Comparison of ENCODE assay signal across 8 mouse cellular contexts in the genomic region with DNA sequence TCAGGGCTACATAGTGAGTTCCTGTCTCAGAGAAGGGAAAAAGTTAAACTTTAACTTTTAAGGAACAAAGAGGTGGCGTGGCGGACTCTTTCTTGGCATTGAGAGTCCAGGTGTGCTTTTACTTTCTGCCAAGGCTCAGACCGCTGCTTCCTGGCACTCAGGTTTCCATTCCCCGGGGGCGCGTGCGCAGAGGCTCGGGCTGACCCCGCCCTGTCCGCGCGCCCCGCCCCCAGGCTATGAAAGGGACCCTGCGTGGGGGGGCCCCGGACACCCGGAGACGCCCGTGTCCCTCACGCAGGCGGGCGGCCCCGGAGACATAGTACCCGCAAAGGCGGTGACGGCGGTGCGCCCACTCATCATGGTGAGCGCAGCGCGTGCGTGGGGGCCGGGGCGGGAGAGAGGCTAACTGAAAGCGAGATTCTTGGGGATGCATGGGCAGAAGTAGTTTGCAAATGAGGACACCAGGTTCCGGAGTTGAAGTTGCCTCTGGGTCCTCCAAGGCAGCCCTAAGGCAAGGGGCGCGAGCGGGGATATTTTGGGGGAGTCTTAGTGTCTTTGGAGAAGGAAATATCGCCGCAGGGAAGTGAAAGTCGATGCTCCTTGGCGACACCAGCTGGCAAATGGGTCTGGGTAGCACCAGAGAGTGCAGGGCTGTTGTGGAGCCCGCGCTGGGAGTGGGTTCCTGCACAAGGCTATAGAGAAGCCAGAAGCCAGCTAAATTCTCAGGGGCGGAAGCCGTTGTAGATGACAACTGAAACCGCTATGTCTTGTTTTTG. TPM values are rescaled to one million over a fixed set of nuclear protein-coding genes. Genes with fewer than 3 reads are reported as not detected.
DNase-seq lines count a peak whose midpoint lies in the region; ATAC-seq and TF ChIP-seq lines count a peak whose summit lies in the region.

A gene (plus strand): TSS at position 197 of the 776 bp plus-strand sequence.

- peak; percentile 61 for ATAC-seq in CD4-positive, CD25-positive, alpha-beta regulatory T cell, adult 4 months
- ATAC-seq in forebrain, embryonic 12.5 days (ENCODE audit: low FRiP score), result peak; percentile 64
- peak; percentile 87 for ATAC-seq in heart, postnatal 0 days (ENCODE audit: insufficient read depth, low read depth)
- peak; percentile 57 for ATAC-seq in liver, embryonic 15.5 days (ENCODE audit: insufficient read depth)
- ATAC-seq in neural tube, embryonic 11.5 days (ENCODE audit: insufficient read depth, low FRiP score, low TSS enrichment), result no peak
- ATAC-seq in stomach, postnatal 0 days (ENCODE audit: low FRiP score, low TSS enrichment), result peak; percentile 83

- TF ChIP-seq CTCF in heart, postnatal 0 days (IDR thresholded peaks at IDR 0.05; ENCODE audit: low read depth), result no peak
- TF ChIP-seq CTCF in stomach, postnatal 0 days (IDR thresholded peaks at IDR 0.05; ENCODE audit: low read depth), result peak; percentile 40

- WGBS in forebrain, embryonic 12.5 days, result 3% methylated on average over 47 of the region's 47 CpGs
- 2% methylated on average over 46 of the region's 47 CpGs for WGBS in heart, postnatal 0 days
- 1% methylated on average over 47 of the region's 47 CpGs for WGBS in liver, embryonic 15.5 days (ENCODE audit: insufficient replicate concordance)
- WGBS in neural tube, embryonic 11.5 days, result 1% methylated on average over 47 of the region's 47 CpGs
- WGBS in stomach, postnatal 0 days, result under 1% methylated on average over 47 of the region's 47 CpGs

- peak within 1 kb of the TSS; percentile 77 for H3K27ac ChIP-seq in brown adipose tissue, adult 24 weeks (replicated peaks; ENCODE audit: low read depth, low read length)
- H3K27ac ChIP-seq in forebrain, embryonic 12.5 days, result 0 out of 2 replicates have a peak within 1 kb of the TSS, but pooled peaks have one; percentile 50
- H3K27ac ChIP-seq in heart, postnatal 0 days (ENCODE audit: low read depth), result peak within 1 kb of the TSS; percentile 47
- H3K27ac ChIP-seq in liver, embryonic 15.5 days (replicated peaks), result peak within 1 kb of the TSS; percentile 42; the same call in 1 of the 2 replicates
- H3K27ac ChIP-seq in neural tube, embryonic 11.5 days (ENCODE audit: low read depth, low read length), result no peak within 1 kb of the TSS
- peak within 1 kb of the TSS; percentile 69 for H3K27ac ChIP-seq in stomach, postnatal 0 days (replicated peaks)

- H3K9ac ChIP-seq in forebrain, embryonic 12.5 days, result peak within 1 kb of the TSS; percentile 71
- peak within 1 kb of the TSS; percentile 66 for H3K9ac ChIP-seq in heart, postnatal 0 days (replicated peaks; ENCODE audit: low read depth, low read length)
- peak within 1 kb of the TSS; percentile 45 for H3K9ac ChIP-seq in liver, embryonic 15.5 days
- peak within 1 kb of the TSS; percentile 54 for H3K9ac ChIP-seq in neural tube, embryonic 11.5 days (ENCODE audit: low read length)
- peak within 1 kb of the TSS; percentile 58 for H3K9ac ChIP-seq in stomach, postnatal 0 days (ENCODE audit: low read length)

- H3K9me3 ChIP-seq in forebrain, embryonic 12.5 days, result no peaks in the 10 kb centered on the region
- H3K9me3 ChIP-seq in heart, postnatal 0 days (replicated peaks; ENCODE audit: control insufficient read depth, low read length), result no peaks in the 10 kb centered on the region
- no peaks in the 10 kb centered on the region for H3K9me3 ChIP-seq in liver, embryonic 15.5 days (replicated peaks)
- no peaks in the 10 kb centered on the region for H3K9me3 ChIP-seq in neural tube, embryonic 11.5 days (ENCODE audit: control insufficient read depth, low read length)
- no peaks in the 10 kb centered on the region for H3K9me3 ChIP-seq in stomach, postnatal 0 days (ENCODE audit: control insufficient read depth, low read length)

- peaks cover 20% of the 10 kb centered on the region for H3K36me3 ChIP-seq in forebrain, embryonic 12.5 days (replicated peaks)
- 0 out of 2 replicates have a peak, but pooled peaks cover 4% of the 10 kb centered on the region for H3K36me3 ChIP-seq in heart, postnatal 0 days (replicated peaks; ENCODE audit: control insufficient read depth, insufficient read depth, low read length)
- peaks cover 11% of the 10 kb centered on the region; the same call in 1 of the 2 replicates for H3K36me3 ChIP-seq in liver, embryonic 15.5 days (replicated peaks)
- peaks cover 2% of the 10 kb centered on the region; the same call in 1 of the 2 replicates for H3K36me3 ChIP-seq in neural tube, embryonic 11.5 days (ENCODE audit: control insufficient read depth, insufficient read depth, low read length)
- no peaks in the 10 kb centered on the region for H3K36me3 ChIP-seq in stomach, postnatal 0 days (ENCODE audit: control insufficient read depth, insufficient read depth, low read length)

- peak within 1 kb of the TSS; percentile 83 for H3K4me2 ChIP-seq in forebrain, embryonic 12.5 days
- peak within 1 kb of the TSS; percentile 86 for H3K4me2 ChIP-seq in heart, postnatal 0 days (ENCODE audit: low read depth, low read length)
- H3K4me2 ChIP-seq in liver, embryonic 15.5 days, result peak within 1 kb of the TSS; percentile 80
- peak within 1 kb of the TSS; percentile 58 for H3K4me2 ChIP-seq in neural tube, embryonic 11.5 days (ENCODE audit: low read depth)
- H3K4me2 ChIP-seq in stomach, postnatal 0 days (replicated peaks; ENCODE audit: low read depth), result peak within 1 kb of the TSS; percentile 67

- peak within 1 kb of the TSS; percentile 96 for H3K4me3 ChIP-seq in brown adipose tissue, adult 24 weeks (ENCODE audit: insufficient read depth, low read depth, low read length)
- peak within 1 kb of the TSS; percentile 69 for H3K4me3 ChIP-seq in forebrain, embryonic 12.5 days (replicated peaks)
- H3K4me3 ChIP-seq in heart, postnatal 0 days (ENCODE audit: low read depth, low read length), result peak within 1 kb of the TSS; percentile 70
- peak within 1 kb of the TSS; percentile 68 for H3K4me3 ChIP-seq in liver, embryonic 15.5 days (replicated peaks)
- peak within 1 kb of the TSS; percentile 53 for H3K4me3 ChIP-seq in neural tube, embryonic 11.5 days (ENCODE audit: low read depth, low read length)
- H3K4me3 ChIP-seq in stomach, postnatal 0 days (ENCODE audit: low read depth, low read length), result peak within 1 kb of the TSS; percentile 56

- no peaks in the 10 kb centered on the region; the same call in 1 of the 2 replicates for H3K4me1 ChIP-seq in brown adipose tissue, adult 24 weeks (ENCODE audit: control insufficient read depth, insufficient read depth, insufficient read length, low read length)
- H3K4me1 ChIP-seq in forebrain, embryonic 12.5 days, result peaks cover 27% of the 10 kb centered on the region
- peaks cover 16% of the 10 kb centered on the region for H3K4me1 ChIP-seq in heart, postnatal 0 days (ENCODE audit: control insufficient read depth, insufficient read depth)
- peaks cover 34% of the 10 kb centered on the region for H3K4me1 ChIP-seq in liver, embryonic 15.5 days (replicated peaks)
- H3K4me1 ChIP-seq in neural tube, embryonic 11.5 days (ENCODE audit: control insufficient read depth, insufficient read depth, low read length), result peaks cover 6% of the 10 kb centered on the region
- H3K4me1 ChIP-seq in stomach, postnatal 0 days (replicated peaks; ENCODE audit: control insufficient read depth, insufficient read depth), result no peaks in the 10 kb centered on the region

- peak; percentile 35 for DNase-seq in heart, postnatal 0 days (ENCODE audit: low spot score)
- peak; percentile 86 to 92 for DNase-seq in kidney, postnatal 36 days
- peak; percentile 74 for DNase-seq in neural tube, embryonic 11.5 days (ENCODE audit: low spot score)
- peak; percentile 89 for DNase-seq in stomach, postnatal 0 days (ENCODE audit: low spot score)

- peaks cover 23% of the 10 kb centered on the region for H3K27me3 ChIP-seq in forebrain, embryonic 12.5 days
- H3K27me3 ChIP-seq in heart, postnatal 0 days (ENCODE audit: control insufficient read depth, insufficient read depth, low read length), result no peaks in the 10 kb centered on the region
- peaks cover 16% of the 10 kb centered on the region for H3K27me3 ChIP-seq in liver, embryonic 15.5 days
- no peaks in the 10 kb centered on the region for H3K27me3 ChIP-seq in neural tube, embryonic 11.5 days (ENCODE audit: control insufficient read depth, insufficient read depth, low read length)
- H3K27me3 ChIP-seq in stomach, postnatal 0 days (ENCODE audit: control insufficient read depth, insufficient read depth, low read length), result no peaks in the 10 kb centered on the region

- no peak for TF ChIP-seq EP300 in heart, postnatal 0 days (IDR thresholded peaks at IDR 0.05; ENCODE audit: low read depth)
- TF ChIP-seq EP300 in stomach, postnatal 0 days (optimal IDR thresholded peaks at IDR 0.05), result no peak

RNA-seq across cellular contexts. Expression of the gene that starts here (rescaled TPM):
- polyA plus RNA-seq in CD4-positive, CD25-positive, alpha-beta regulatory T cell, adult 4 months (2017; shearing (Covaris generic)), result 100 to 1,000 TPM; 185 to 348 TPM
- polyA plus RNA-seq in brown adipose tissue, adult 24 weeks (2012; ENCODE audit: insufficient read depth, insufficient read length, missing spikeins), result 7.7 and 8.4 TPM in 2 replicates
- polyA plus RNA-seq in forebrain, embryonic 12.5 days (2016; fragmentation: Nextera tagmentation; extraction: Ambion mirVana), result 19.4 and 23.4 TPM in 2 replicates
- total RNA-seq in heart, postnatal 0 days (2014; rRNA removed; ENCODE audit: low replicate concordance), result 10.8 and 28.3 TPM in 2 replicates
- polyA plus RNA-seq in heart, postnatal 0 days (2015; fragmentation: Nextera tagmentation; extraction: Ambion mirVana), result 11.5 and 12.4 TPM in 2 replicates
- polyA plus RNA-seq in liver, embryonic 15.5 days (2015; fragmentation: Nextera tagmentation; extraction: Ambion mirVana), result 14.2 and 15.1 TPM in 2 replicates
- 26.1 and 28.0 TPM in 2 replicates for polyA plus RNA-seq in neural tube, embryonic 11.5 days (2014; fragmentation: Nextera tagmentation; extraction: Ambion mirVana)
- polyA plus RNA-seq in stomach, postnatal 0 days (2015; fragmentation: Nextera tagmentation; extraction: Ambion mirVana), result 23.5 and 25.7 TPM in 2 replicates

Comparison
In these comparisons a context has a peak if more than half of its experiments do, and no peak if none do; other contexts are left out.
1. DNase-seq: peak in every context shown above with its lines; median percentile 89 in kidney, postnatal 36 days; 89 in stomach, postnatal 0 days; 74 in neural tube, embryonic 11.5 days; 35 in heart, postnatal 0 days.